29 mouse cellular contexts compared by ENCODE assay signal in the genomic region with DNA sequence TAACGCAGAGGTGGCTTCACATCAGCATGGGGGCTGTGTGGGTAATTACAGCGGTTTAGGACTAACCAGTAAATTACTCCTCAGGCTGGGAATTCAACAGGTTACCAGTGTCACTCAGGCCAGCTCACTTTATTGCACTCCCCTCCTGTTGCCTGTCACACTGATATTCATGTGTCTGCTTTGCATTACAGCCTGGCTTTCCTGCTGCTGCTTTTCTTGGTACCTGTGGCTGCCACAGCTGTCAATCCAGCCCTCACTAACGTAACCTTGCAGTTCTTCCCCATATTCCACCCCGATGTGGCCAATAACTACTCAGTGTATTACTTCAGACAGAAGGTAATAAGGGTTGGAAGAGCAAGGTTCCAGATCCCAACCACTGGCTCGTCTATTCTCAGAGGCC.
DNase-seq lines count a peak whose midpoint lies in the region; ATAC-seq and TF ChIP-seq lines count a peak whose summit lies in the region.
"Had no signal": no experiment of that assay in that cellular context is flagged by ENCODE, and none has a peak within 500 bp of the region (broad histone marks: within the 10 kb centered on the region; RNA-seq: fewer than 3 reads in every experiment).

No protein-coding gene starts in this region.

- peak; percentile 13 for DNase-seq in embryo, embryonic 10 days (ENCODE audit: low spot score)
- DNase-seq in embryo, embryonic 9.5 days (ENCODE audit: extremely low spot score) = no peak
- peak; percentile 50 for DNase-seq in CH12.LX (ENCODE audit: extremely low read depth)
- DNase-seq in embryonic facial prominence, embryonic 11.5 days (ENCODE audit: low spot score) = peak; percentile 39
- DNase-seq in limb, embryonic 11.5 days (ENCODE audit: low spot score) = peak; percentile 41
- no peak for DNase-seq in gastrocnemius, adult 18-20 months (ENCODE audit: low spot score)
- DNase-seq: adrenal gland, postnatal 14 days; cerebellum, adult 11-12 months; cerebellum, adult 9-11 months; gastrocnemius, adult 2 months; heart, postnatal 10 days; kidney, adult 8-10 months; kidney, postnatal 4 days; left cerebral cortex, postnatal 4 days; lung, embryonic 14.5 days; lung, postnatal 14 days; right cerebral cortex, postnatal 25 days; spleen, adult 18-20 months; thymus, postnatal 25 days had no signal

- H3K4me3 ChIP-seq in CH12.LX (replicated peaks in 1 of 3; ENCODE audit: low read depth in 2 of 3, low read length in 2 of 3, poor library complexity in 1 of 3) = peak overlapping the region in 1 of 3 experiments; percentile 13
- H3K4me3 ChIP-seq in embryonic facial prominence, embryonic 11.5 days (ENCODE audit: low read depth, low read length) = no peak overlapping the region
- H3K4me3 ChIP-seq in limb, embryonic 11.5 days (ENCODE audit: low read depth, low read length) = no peak overlapping the region
- H3K4me3 ChIP-seq: gastrocnemius, adult 2 months; heart, embryonic 13.5 days; hindbrain, embryonic 15.5 days; liver, embryonic 15.5 days; midbrain, embryonic 12.5 days had no signal

- dilution Hi-C loops in CH12.LX (cut with MboI; ENCODE audit: extremely low pct_ligation_motif_present, extremely low pct_unique_long_range_greater_than_20kb, low sequenced_read_pairs) = no loop called here

- peaks cover 17 to 28% of the 10 kb centered on the region in 2 experiments for H3K4me1 ChIP-seq in CH12.LX (ENCODE audit: control insufficient read depth in 1 of 2, insufficient read depth in 2 of 2)
- H3K4me1 ChIP-seq in embryonic facial prominence, embryonic 11.5 days (ENCODE audit: control insufficient read depth, insufficient read depth, low read length) = no peaks in the 10 kb centered on the region
- H3K4me1 ChIP-seq in limb, embryonic 11.5 days (ENCODE audit: control insufficient read depth, insufficient read depth, low read length) = 0 out of 2 replicates have a peak, but pooled peaks cover 7% of the 10 kb centered on the region
- H3K4me1 ChIP-seq: heart, embryonic 13.5 days; hindbrain, embryonic 15.5 days; liver, embryonic 15.5 days had no signal

- 48% methylated on average over 5 of the region's 5 CpGs for WGBS in embryonic facial prominence, embryonic 11.5 days
- 15% methylated on average over 5 of the region's 5 CpGs for WGBS in limb, embryonic 11.5 days

- H3K36me3 ChIP-seq in CH12.LX (replicated peaks in 1 of 2; ENCODE audit: control insufficient read depth in 1 of 2, insufficient read depth in 1 of 2, low read length in 1 of 2) = no peaks in the 10 kb centered on the region
- H3K36me3 ChIP-seq in embryonic facial prominence, embryonic 11.5 days (replicated peaks; ENCODE audit: control insufficient read depth, insufficient read depth, low read depth, low read length) = no peaks in the 10 kb centered on the region
- no peaks in the 10 kb centered on the region for H3K36me3 ChIP-seq in limb, embryonic 11.5 days (ENCODE audit: control insufficient read depth, insufficient read depth, low read length)
- H3K36me3 ChIP-seq: G1E; heart, embryonic 13.5 days; hindbrain, embryonic 15.5 days; liver, embryonic 15.5 days; midbrain, embryonic 12.5 days had no signal

- no peak for TF ChIP-seq CTCF in CH12.LX (conservative IDR thresholded peaks at IDR 0.05 in 1 of 2, IDR thresholded peaks at IDR 0.05 in 1 of 2; ENCODE audit: low read depth in 2 of 2, low read length in 2 of 2)

- TF ChIP-seq POLR2A in CH12.LX (IDR thresholded peaks at IDR 0.05; ENCODE audit: low read depth, low read length) = no peak

- peak overlapping the region; percentile 39 for H3K4me2 ChIP-seq in CH12.LX (ENCODE audit: insufficient read depth, low read depth, poor library complexity, severe bottlenecking)
- H3K4me2 ChIP-seq in embryonic facial prominence, embryonic 11.5 days (ENCODE audit: low read depth, low read length) = no peak overlapping the region
- H3K4me2 ChIP-seq in limb, embryonic 11.5 days (ENCODE audit: low read depth, severe bottlenecking) = 0 out of 2 replicates have a peak overlapping the region, but pooled peaks have one; percentile 3
- H3K4me2 ChIP-seq: heart, embryonic 13.5 days; hindbrain, embryonic 15.5 days; liver, embryonic 15.5 days; lung, embryonic 14.5 days; midbrain, embryonic 12.5 days had no signal

- no peaks in the 10 kb centered on the region for H3K9me3 ChIP-seq in CH12.LX (replicated peaks; ENCODE audit: low read length)
- no peaks in the 10 kb centered on the region for H3K9me3 ChIP-seq in embryonic facial prominence, embryonic 11.5 days (replicated peaks; ENCODE audit: control insufficient read depth, low read length)
- H3K9me3 ChIP-seq in limb, embryonic 11.5 days (ENCODE audit: control insufficient read depth, low read length) = no peaks in the 10 kb centered on the region
- H3K9me3 ChIP-seq: G1E; heart, embryonic 13.5 days; hindbrain, embryonic 15.5 days; liver, embryonic 15.5 days; midbrain, embryonic 12.5 days had no signal

- no peak for ATAC-seq in embryonic facial prominence, embryonic 11.5 days (replicated peaks; ENCODE audit: insufficient number of reproducible peaks, low FRiP score, low TSS enrichment, low read depth)
- ATAC-seq in limb, embryonic 11.5 days (ENCODE audit: insufficient number of reproducible peaks, low FRiP score, low TSS enrichment, low read depth) = peak; percentile 31
- ATAC-seq in cerebellum, adult (ENCODE audit: insufficient number of reproducible peaks, low FRiP score, low TSS enrichment) = no peak
- ATAC-seq in inflammation-experienced regulatory T-cells, adult 6 months = no peak
- ATAC-seq: forebrain, embryonic 14.5 days; intestine, embryonic 16.5 days had no signal

- in situ Hi-C loops in CH12.LX (cut with MboI; ENCODE audit: low pct_ligation_motif_present, low pct_unique_long_range_greater_than_20kb, low sequenced_read_pairs) = loop anchor here (10.0 kb wide), 1 partner anchor 65 kb away; a partner anchor contains a TSS

- no peak overlapping the region for H3K9ac ChIP-seq in CH12.LX (ENCODE audit: insufficient read depth, low read depth)
- H3K9ac ChIP-seq in embryonic facial prominence, embryonic 11.5 days (replicated peaks; ENCODE audit: low read length) = no peak overlapping the region
- H3K9ac ChIP-seq in limb, embryonic 11.5 days (ENCODE audit: low read length) = no peak overlapping the region
- H3K9ac ChIP-seq: heart, embryonic 13.5 days; hindbrain, embryonic 15.5 days; liver, embryonic 15.5 days; lung, embryonic 14.5 days; midbrain, embryonic 12.5 days had no signal

- no peaks in the 10 kb centered on the region for H3K79me2 ChIP-seq in CH12.LX (replicated peaks; ENCODE audit: control insufficient read depth, extremely low read depth, insufficient read depth, poor library complexity, severe bottlenecking)

- H3K27ac ChIP-seq in CH12.LX (ENCODE audit: insufficient read depth, low read depth) = 0 out of 2 replicates have a peak overlapping the region, but pooled peaks have one; percentile 11
- no peak overlapping the region for H3K27ac ChIP-seq in embryonic facial prominence, embryonic 11.5 days (replicated peaks; ENCODE audit: low read depth, low read length)
- no peak overlapping the region for H3K27ac ChIP-seq in limb, embryonic 11.5 days (replicated peaks; ENCODE audit: low read depth, low read length)
- H3K27ac ChIP-seq: gastrocnemius, adult 2 months; heart, embryonic 13.5 days; hindbrain, embryonic 15.5 days; kidney, postnatal 0 days; liver, embryonic 15.5 days; midbrain, embryonic 12.5 days had no signal

- no peak for TF ChIP-seq RAD21 in CH12.LX (IDR thresholded peaks at IDR 0.05; ENCODE audit: low read depth, low read length)

- TF ChIP-seq EP300 in CH12.LX (IDR thresholded peaks at IDR 0.05; ENCODE audit: low read length) = peak; percentile 6; the same call in 1 of the 2 replicates

- H3K27me3 ChIP-seq in CH12.LX (replicated peaks) = no peaks in the 10 kb centered on the region
- H3K27me3 ChIP-seq in embryonic facial prominence, embryonic 11.5 days (ENCODE audit: control insufficient read depth, insufficient read depth, low read length) = no peaks in the 10 kb centered on the region
- no peaks in the 10 kb centered on the region for H3K27me3 ChIP-seq in limb, embryonic 11.5 days (ENCODE audit: control insufficient read depth, insufficient read depth, low read length)
- H3K27me3 ChIP-seq: heart, embryonic 13.5 days; hindbrain, embryonic 15.5 days; liver, embryonic 15.5 days had no signal

TF ChIP-seq in CH12.LX, 34 proteins besides CTCF, POLR2A, EP300 and RAD21:
- TF ChIP-seq MAFK (IDR thresholded peaks at IDR 0.05; ENCODE audit: insufficient replicate concordance, low read length) = no peak
- no peak for TF ChIP-seq USF2 (conservative IDR thresholded peaks at IDR 0.05; ENCODE audit: low read depth, low read length)
- TF ChIP-seq CHD1 (IDR thresholded peaks at IDR 0.05; ENCODE audit: low read depth, low read length) = no peak

Comparison
In these comparisons a context has a peak if more than half of its experiments do, and no peak if none do; other contexts are left out.
1. DNase-seq: peak in embryo, embryonic 10 days (single experiment), CH12.LX (single experiment), embryonic facial prominence, embryonic 11.5 days (single experiment) and limb, embryonic 11.5 days (single experiment); none in embryo, embryonic 9.5 days (single experiment) and gastrocnemius, adult 18-20 months (single experiment).